Mouse (Mus musculus): ENCODE data around the gene Slc44a1. TPM values are rescaled to one million over a fixed set of nuclear protein-coding genes. Genes with fewer than 3 reads are reported as not detected.

Slc44a1 gene
- total RNA-seq, 2 experiments from 2014 or later = 16.2 to 18.6 TPM

DNA sequence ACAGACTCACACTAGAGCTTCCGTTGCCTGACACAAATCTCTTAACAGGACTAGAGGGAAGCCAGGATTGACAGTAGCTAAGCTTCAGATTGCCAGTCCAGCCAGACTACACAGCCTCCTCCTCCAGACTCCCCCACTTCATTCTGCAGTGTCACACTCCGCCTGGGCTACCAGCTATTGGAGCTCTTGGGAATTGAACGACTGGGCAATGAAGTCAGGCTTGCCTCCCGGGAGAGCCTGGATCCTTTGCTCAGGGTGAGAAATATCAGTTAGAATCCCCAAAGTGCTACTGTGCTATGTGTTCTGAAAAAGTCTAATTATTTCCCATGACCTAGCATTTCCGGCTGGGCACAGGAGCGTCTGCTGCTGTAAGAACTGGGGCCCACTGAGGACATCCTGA is 9.7 kb upstream of the Slc44a1 start:
- no peak for DNase-seq

- no peak for DNase-seq
Observed at GRCm38 (mm10) chr4:53431585-53432234, 8.5 kb upstream of the Slc44a1 start.

GRCm38 (mm10) chr4:53437110-53437755 is 3.0 kb upstream of the Slc44a1 start:
- peak; percentile 51 for DNase-seq

- no peak for DNase-seq
Observed at GRCm38 (mm10) chr4:53438386-53438785, 1.8 kb upstream of the Slc44a1 start.

- DNase-seq = no peak
Observed at GRCm38 (mm10) chr4:53438836-53439480, 1.3 kb upstream of the Slc44a1 start.

- DNase-seq = no peak
Observed at GRCm38 (mm10) chr4:53439636-53440009, 590 bp upstream of the Slc44a1 start.

DNA sequence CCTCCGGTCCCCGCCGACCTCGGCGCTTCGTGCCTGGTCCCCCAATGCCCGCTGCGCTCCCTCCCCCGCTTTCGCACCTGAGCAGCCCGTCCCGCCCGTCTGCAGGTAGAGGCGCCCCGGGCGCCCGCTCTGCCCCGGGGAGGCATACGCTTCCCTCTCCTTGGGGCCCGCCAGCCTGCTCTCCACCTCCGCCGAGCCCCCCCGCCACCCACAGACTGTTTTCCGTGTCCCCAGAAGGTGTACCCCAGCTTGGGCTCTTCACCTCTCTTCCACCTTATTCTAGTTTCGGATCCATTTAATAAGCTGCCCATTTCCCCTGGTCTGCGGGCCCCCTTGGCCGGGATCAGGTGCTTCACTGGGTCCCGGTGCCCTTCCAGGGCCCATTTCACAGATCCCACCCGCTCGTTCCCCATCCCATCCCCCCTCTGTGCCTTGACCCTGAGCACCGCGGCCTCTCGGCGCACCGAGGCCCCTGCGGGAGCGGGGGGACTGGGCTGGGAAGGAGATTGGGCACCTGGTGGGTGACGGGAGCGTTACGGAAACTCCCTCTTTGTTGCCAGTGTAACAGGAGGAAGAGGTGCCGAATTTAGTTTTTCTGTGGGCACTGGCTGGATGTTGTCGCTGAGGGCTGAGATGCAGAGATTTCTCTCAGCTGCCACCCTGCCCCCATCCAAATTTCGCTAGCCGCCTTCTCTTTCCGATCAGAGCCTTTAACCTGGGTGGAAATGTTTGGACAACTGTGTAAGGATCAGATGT is 781 bp downstream of the Slc44a1 start:
- peak; percentile 47 for DNase-seq

- DNase-seq = no peak
Observed at GRCm38 (mm10) chr4:53441683-53442082, 1.5 kb downstream of the Slc44a1 start.

- DNase-seq = no peak
Observed at GRCm38 (mm10) chr4:53446216-53446615, 6.0 kb downstream of the Slc44a1 start.

DNA sequence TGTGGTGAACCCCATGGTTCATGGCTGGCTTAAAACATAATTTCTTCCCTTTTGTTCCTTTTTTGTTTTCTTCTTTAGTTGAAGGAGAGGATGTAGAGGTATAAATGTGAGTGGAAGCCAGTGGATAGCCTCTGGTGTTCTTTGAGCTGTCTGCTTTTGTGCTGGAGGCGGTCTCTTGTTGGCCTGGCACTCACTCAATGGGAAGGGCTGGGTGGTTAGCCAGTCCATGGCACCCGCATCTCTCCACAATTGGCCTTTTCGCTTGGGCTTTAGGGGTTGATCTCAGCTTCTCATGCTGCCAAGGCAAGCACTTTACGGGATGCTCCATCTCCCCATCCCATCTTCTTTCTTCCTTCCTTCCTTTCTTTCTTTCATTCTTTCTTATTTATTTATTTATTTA is 7.6 kb downstream of the Slc44a1 start:
- DNase-seq = no peak

- no peak for DNase-seq
Observed at GRCm38 (mm10) chr4:53450736-53451135, 10.5 kb downstream of the Slc44a1 start.

DNA sequence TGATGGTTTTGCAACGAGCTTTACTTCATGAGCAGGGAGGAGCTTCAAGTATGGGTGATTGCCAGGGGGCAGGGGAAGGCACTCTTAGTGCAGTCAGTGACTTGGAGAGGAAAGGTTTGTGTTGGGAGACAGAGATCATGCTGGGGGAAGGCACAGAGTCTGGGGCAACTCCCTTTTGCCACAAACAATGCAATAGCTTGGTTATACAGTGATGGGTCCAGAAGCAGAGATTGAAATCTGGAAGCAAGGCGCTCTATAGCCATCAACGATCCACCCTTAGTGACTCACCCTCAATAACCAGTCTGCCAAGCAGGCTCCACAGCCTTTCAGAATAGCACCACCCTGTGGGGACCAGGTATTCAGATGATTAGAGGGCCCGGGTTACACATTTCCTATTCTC is 11.7 kb downstream of the Slc44a1 start:
- peak; percentile 18 for DNase-seq

GRCm38 (mm10) chr4:53452457-53452856 is 12.2 kb downstream of the Slc44a1 start:
- DNase-seq = no peak

GRCm38 (mm10) chr4:53452976-53453889 is 13.0 kb downstream of the Slc44a1 start:
- DNase-seq = no peak

- DNase-seq = no peak
Observed at GRCm38 (mm10) chr4:53455885-53456284, 15.7 kb downstream of the Slc44a1 start.

- no peak for DNase-seq
Observed at GRCm38 (mm10) chr4:53456570-53456969, 16.4 kb downstream of the Slc44a1 start.

DNA sequence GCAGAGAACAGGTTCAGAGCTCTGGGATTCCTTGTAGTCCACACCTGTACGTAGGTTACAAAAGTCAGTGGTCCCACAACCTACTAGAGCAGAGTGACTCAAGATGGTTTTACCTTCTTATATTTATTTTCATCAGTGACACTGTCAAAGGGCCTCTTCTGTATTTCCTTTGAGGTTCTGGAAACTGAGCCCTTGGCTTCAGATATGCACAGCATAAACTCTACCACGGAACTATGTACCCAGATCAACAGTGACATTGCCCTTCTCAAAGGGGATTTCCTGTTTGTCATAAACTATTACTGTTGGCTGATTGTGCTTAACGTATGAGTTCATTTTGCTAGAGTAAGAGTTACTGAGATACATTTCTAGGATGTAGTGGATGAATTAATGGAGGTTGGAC is 18.3 kb downstream of the Slc44a1 start:
- no peak for DNase-seq

GRCm38 (mm10) chr4:53459697-53460096 is 19.5 kb downstream of the Slc44a1 start:
- DNase-seq = no peak

DNA sequence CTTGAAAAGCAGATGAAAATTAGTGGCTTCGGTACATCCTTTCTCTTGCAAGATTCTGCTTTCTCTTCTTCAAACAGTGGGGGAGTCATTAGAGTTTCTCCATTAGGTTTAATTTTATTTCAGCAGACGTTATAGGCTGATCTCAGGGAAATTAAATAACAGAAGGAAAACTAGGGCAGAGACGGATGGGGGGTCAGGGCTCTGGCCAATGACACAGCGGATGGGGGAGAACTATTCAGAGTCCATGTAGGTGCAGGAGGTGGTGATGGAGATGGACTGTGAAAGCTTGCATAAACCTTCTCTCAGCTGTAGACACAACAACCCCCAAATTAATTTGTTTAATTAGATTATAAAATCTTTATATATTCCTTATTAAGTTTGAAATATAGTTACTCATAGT is 20.8 kb downstream of the Slc44a1 start:
- DNase-seq = no peak

DNA sequence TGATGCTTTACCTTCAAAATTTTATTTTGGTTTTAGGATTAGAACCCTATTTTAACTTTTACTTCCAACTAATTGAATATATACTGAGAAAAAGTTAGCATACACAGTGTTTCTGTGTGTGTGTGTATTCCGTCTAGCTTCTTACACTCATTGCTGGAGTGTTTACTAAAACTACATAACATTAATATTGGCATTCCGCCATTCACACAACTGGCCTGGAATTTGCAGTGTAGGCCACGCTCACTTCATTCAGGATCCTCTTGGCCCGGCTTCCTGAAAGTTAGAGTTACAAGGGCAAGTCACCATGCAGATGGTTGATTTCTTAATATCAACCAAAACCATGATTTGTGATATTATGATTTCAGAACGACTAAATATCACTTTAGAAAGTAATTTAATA is 21.9 kb downstream of the Slc44a1 start:
- DNase-seq = no peak

DNA sequence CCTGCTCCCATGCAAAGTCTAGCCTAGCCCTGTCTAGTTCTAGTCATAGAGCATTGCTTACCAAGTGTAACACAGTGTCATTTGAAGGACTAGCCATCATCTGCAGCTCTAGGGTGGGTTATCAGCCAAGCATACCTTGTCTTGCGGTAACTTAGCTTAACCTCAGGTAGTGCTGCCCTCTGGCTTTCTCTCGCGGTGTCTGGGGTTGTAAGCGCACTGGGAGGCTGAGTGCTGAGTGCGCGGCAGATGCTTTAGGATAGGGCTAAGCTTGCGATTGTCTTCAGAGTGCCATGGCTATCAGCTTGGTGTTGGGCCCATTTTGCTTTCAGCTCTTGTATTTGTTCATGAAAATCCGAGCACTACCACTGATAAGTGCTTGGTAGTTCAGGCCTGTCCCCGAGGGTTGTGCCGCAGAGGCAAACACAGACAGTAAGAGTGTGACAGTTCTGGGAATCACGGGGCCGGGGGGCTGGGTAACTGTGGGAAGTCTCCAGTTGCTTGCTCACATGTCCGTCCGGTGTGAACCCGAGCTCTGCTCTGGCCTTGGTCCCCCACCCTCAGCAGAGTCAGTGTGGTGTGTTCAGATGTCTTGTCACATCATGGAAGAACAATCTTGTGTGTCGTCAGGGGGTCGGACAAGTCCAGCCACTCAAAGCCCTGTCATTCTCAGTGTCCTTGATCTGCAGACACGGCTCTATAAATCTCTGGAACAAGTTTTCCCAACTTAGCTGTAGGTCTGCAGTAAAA is 22.5 kb downstream of the Slc44a1 start:
- DNase-seq = no peak

All from gastrocnemius, postnatal 25 days (tissue).